Mouse (Mus musculus) kidney, postnatal 0 days (tissue): ENCODE measurements around the gene St6gal1. TPM values are rescaled to one million over a fixed set of nuclear protein-coding genes. Genes with fewer than 3 reads are reported as not detected.

ENCODE experiments used
- ATAC-seq: fragments of 200-750 bp; cut with Nextera tagmentation; replicated peaks from 2 replicates; pipeline ENCODE4 v1.8.0; 2017; ENCODE audit warnings: low read depth, moderate number of reproducible peaks, moderate TSS enrichment, moderate library complexity; ENCODE audit not compliant: low FRiP score
- DNase-seq: peaks from one replicate; pipeline ENCODE4 v3.0.0-alpha.2; 2016; ENCODE audit warnings: low spot score
- H3K27ac ChIP-seq: fragments of 300-500 bp; sonication (generic); 2 replicates; pipeline ENCODE4 v1.5.1; 2014; ENCODE audit warnings: mild to moderate bottlenecking
- H3K27me3 ChIP-seq: fragments of 300-500 bp; sonication (generic); 2 replicates; pipeline ENCODE4 v1.6.1; 2014; ENCODE audit warnings: low read length, mixed read lengths; ENCODE audit not compliant: insufficient read depth
- H3K36me3 ChIP-seq: fragments of 300-500 bp; sonication (generic); 2 replicates; pipeline ENCODE4 v1.6.1; 2014; ENCODE audit warnings: low read length, mixed read lengths; ENCODE audit not compliant: insufficient read depth
- H3K4me1 ChIP-seq: fragments of 300-500 bp; sonication (generic); replicated peaks from 2 replicates; pipeline ENCODE4 v1.6.1; 2014; ENCODE audit warnings: antibody characterized with exemption, low read length, mixed read lengths; ENCODE audit not compliant: insufficient read depth
- H3K4me2 ChIP-seq: fragments of 300-500 bp; sonication (generic); 2 replicates; pipeline ENCODE4 v1.6.1; 2014; ENCODE audit warnings: mild to moderate bottlenecking, low read length, moderate library complexity, mixed read lengths
- H3K4me3 ChIP-seq: fragments of 300-500 bp; sonication (generic); replicated peaks from 2 replicates; pipeline ENCODE4 v1.5.1; 2014; ENCODE audit warnings: low read depth, low read length
- H3K9ac ChIP-seq: fragments of 300-500 bp; sonication (generic); 2 replicates; pipeline ENCODE4 v1.6.1; 2014; ENCODE audit warnings: low read depth, low read length
- H3K9me3 ChIP-seq: fragments of 300-500 bp; sonication (generic); replicated peaks from 2 replicates; pipeline ENCODE4 v1.6.1; 2016; ENCODE audit warnings: low read length, inconsistent platforms, mixed read lengths
- CTCF ChIP-seq: IDR thresholded peaks from 2 replicates; pipeline ENCODE4 v1.5.1; 2016; ENCODE audit warnings: antibody characterized with exemption, low read depth, mild to moderate bottlenecking, moderate library complexity
- WGBS: fragments of 180-500 bp; shearing (Covaris S2); extraction: QIAGEN DNeasy Blood & Tissue Kit; methylation state at CpG from one replicate; pipeline ENCODE4 v1.1.7; 2014; 5-methylcytosine and 5-hydroxymethylcytosine counted together
- polyA plus RNA-seq: library from polyadenylated mRNA; unstranded; fragments of >200 nt; fragmentation: Nextera tagmentation; extraction: Ambion mirVana; gene quantifications from 2 replicates; pipeline ENCODE4 v1.2.1, GENCODE M21; 2015

St6gal1 gene
- polyA plus RNA-seq, 1 experiment from 2014 or later: 28.6 TPM

DNA sequence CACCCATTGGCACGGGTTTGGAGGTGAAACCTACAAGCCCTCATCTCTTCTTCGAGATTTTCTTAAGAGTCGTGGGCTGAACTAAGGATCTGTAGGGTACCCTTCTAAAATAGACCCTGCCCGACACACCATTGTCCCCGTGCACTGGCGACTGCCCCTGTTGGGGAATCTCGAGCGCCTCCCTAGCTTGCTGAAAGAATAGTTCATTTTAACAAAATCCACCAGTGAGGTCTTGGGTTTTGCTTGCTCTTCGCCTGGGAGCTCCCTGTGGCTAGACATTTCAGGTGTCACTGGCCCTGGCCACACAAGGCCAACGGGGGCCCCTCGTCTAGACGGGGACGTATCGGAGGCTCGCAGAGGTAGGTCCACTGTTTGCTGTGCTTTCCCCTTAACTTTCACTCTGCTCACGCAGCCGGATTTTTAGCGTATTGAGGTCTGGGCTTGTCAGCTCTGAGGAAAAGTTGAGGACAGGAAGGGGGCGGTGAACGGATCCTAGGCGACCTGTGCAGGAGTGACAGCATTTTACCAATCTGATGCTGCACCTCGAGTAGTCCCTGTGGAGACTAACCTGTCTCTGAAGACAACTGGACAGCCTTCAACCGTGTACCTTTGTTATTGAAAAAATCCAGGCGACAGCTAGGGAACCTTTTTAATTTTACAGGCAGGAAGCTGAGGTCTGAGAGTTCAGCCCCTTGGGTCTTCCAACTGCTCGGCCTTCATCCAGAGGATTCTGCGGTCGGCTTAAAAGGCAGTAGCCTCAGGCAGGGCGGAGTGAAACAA, 1.5 kb downstream of the St6gal1 start:
- Histone ChIP-seq H3K36me3 (no peaks in the 10 kb centered on the region), H3K9ac (peak overlapping the region; percentile 84), H3K9me3 (no peaks in the 10 kb centered on the region), H3K4me1 (peaks cover 13% of the 10 kb centered on the region; the same call in 1 of the 2 replicates), H3K4me2 (peak overlapping the region; percentile 96), H3K27me3 (no peaks in the 10 kb centered on the region), H3K27ac (peak overlapping the region; percentile 87), H3K4me3 (peak overlapping the region; percentile 83)
- DNase-seq (peak; percentile 79), ATAC-seq (peak; percentile 22; the same call in 1 of the 2 replicates)
- WGBS: under 1% methylated on average over 28 of the region's 28 CpGs
- peak; percentile 44 for TF ChIP-seq CTCF

DNA sequence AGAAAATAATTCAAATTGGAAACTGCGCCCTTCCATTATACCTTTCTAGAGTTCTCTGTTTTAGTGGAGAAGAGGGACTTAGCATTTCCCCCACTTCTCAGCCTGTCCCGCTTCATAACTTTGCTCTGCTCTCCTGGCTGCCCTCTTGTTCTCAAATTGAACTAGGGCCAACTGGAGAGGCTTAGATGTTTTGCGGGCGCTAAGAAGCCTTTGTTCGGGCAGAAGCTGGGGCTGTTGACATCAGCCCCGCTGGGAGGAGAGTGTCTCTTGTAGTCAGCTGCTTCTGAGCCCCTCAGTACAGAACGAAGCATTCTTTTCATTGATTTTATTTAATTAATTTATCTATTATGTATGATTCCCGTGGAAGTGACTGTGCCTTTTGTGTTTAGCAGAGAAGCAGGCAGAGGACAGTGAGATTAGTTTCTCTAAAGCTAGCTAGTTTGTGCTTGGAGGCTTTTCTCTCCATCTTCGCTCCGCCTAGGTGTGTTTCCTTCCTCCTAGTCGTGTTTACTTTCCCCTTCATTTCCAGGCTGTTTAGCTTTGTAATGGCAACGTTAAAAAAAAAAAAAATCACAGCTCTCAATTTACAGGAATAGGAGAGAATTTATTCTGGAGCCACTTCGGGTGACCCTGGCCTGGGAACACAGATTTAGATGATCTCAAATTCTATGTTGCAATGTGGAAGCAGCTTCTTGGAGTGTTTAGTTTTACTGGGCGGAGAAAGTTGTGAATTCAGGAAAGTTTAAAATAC, 2.2 kb downstream of the St6gal1 start:
- Histone ChIP-seq H3K4me2 (peak overlapping the region; percentile 96), H3K27ac (peak overlapping the region; percentile 87), H3K36me3 (no peaks in the 10 kb centered on the region), H3K4me3 (peak overlapping the region; percentile 83), H3K9me3 (no peaks in the 10 kb centered on the region), H3K4me1 (peaks cover 20% of the 10 kb centered on the region), H3K9ac (peak overlapping the region; percentile 84), H3K27me3 (no peaks in the 10 kb centered on the region)
- TF ChIP-seq CTCF: no peak
- 14% methylated on average over 14 of the region's 14 CpGs for WGBS
- ATAC-seq (no peak), DNase-seq (no peak)

DNA sequence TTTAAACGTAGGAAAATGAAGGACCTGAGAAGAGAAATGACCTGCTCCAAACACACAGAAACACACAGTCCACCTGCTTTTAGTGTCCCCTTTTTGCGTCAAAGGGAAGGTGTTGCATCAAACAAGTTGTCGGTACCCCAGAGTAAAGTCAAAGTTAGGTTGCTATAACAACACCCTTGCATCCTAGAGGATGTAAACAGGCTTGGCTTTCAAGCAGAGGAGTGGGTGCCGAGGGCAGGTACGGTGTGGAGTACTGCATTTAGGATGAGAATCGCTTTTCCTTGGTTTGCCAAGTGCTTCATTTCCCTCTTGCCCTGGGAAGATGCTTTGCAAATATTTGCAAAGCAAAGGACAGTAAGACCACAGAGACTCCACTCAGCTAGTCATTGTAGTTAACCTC, 3.3 kb downstream of the St6gal1 start:
- DNase-seq (no peak), ATAC-seq (no peak)
- no peak overlapping the region for H3K4me3 ChIP-seq
- TF ChIP-seq CTCF: no peak
- no peak overlapping the region for H3K4me2 ChIP-seq
- no peaks in the 10 kb centered on the region for H3K27me3 ChIP-seq
- no peaks in the 10 kb centered on the region for H3K9me3 ChIP-seq
- no peak overlapping the region for H3K9ac ChIP-seq
- no peak overlapping the region for H3K27ac ChIP-seq
- no peaks in the 10 kb centered on the region for H3K36me3 ChIP-seq
- WGBS: 54% methylated on average over 6 of the region's 6 CpGs
- peaks cover 28% of the 10 kb centered on the region for H3K4me1 ChIP-seq

DNA sequence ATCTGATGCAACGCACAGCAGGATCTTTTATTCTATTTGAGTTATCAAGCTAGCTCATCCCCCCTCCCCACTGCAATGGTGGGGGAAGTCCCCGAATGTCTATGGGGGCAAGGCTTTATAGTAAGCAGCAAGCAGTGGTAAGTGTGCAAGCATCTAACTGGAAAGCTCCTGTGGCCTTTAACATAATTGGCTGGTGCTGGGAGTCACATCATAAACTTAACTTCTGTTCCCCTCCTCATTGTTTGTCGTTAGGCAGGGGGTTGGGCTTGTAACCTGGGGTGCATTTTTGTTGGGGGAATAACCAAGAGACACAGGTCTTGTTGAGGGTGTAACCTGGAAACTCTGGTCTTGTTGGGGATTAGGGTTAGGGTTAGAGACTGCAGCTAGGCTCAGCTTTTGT, 3.9 kb downstream of the St6gal1 start:
- no peak for DNase-seq
- no peaks in the 10 kb centered on the region for H3K36me3 ChIP-seq
- no peak for TF ChIP-seq CTCF
- H3K4me1 ChIP-seq: peaks cover 29% of the 10 kb centered on the region
- no peaks in the 10 kb centered on the region for H3K27me3 ChIP-seq
- H3K27ac ChIP-seq: no peak overlapping the region
- no peaks in the 10 kb centered on the region for H3K9me3 ChIP-seq
- no peak for ATAC-seq
- H3K4me2 ChIP-seq: no peak overlapping the region
- 55% methylated on average over 3 of the region's 3 CpGs for WGBS
- H3K9ac ChIP-seq: no peak overlapping the region
- H3K4me3 ChIP-seq: no peak overlapping the region

DNA sequence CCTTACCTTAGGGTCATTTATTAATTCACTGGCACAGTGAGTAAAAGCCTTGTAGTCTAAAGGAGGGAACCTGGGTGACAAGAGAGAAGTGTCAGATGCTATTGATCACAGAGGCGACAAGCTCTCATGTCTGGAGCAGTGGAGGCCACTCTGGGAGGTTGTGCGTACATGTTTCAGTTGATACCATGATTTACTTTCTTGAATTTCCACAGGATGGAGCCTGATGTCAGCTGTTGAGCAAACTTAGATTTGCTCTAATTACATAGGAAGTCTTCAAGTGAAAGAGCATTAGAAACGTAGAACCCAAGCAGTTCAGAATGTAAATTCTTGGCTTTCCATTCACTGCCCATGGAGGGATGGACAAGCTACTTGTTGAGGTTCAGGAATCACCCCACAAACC, 5.4 kb downstream of the St6gal1 start:
- Histone ChIP-seq H3K4me1 (peaks cover 29% of the 10 kb centered on the region), H3K27ac (no peak overlapping the region), H3K27me3 (no peaks in the 10 kb centered on the region), H3K4me3 (no peak overlapping the region), H3K9ac (no peak overlapping the region), H3K36me3 (no peaks in the 10 kb centered on the region), H3K4me2 (no peak overlapping the region), H3K9me3 (no peaks in the 10 kb centered on the region)
- ATAC-seq: no peak
- WGBS: 61% methylated on average over 3 of the region's 3 CpGs
- peak; percentile 30; the same call in 1 of the 2 replicates for TF ChIP-seq CTCF
- no peak for DNase-seq

DNA sequence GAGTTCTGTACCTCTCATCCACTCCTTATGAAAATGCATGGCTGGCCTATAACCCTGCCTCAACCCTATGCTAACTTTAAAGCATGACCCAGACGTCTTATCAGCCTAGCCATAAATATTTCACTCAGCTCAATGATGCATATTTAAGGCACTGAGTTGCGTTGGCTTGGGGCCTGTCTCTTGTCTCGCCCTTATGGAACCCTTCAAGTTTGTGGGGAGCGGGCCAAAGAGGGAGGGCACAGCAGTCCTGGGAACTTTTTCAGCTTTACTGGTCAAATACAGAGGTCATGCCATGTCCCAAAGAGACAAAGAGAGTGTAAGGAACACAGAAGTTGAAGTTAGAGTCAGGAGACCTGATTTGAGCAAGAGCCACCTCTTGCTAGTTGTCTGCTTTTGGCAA, 6.6 kb downstream of the St6gal1 start:
- DNase-seq: no peak
- TF ChIP-seq CTCF: no peak
- Histone ChIP-seq H3K9me3 (no peaks in the 10 kb centered on the region), H3K9ac (no peak overlapping the region), H3K4me3 (no peak overlapping the region), H3K36me3 (no peaks in the 10 kb centered on the region), H3K27ac (no peak overlapping the region), H3K4me1 (peaks cover 27% of the 10 kb centered on the region), H3K27me3 (no peaks in the 10 kb centered on the region), H3K4me2 (0 out of 2 replicates have a peak overlapping the region, but pooled peaks have one; percentile 3)
- no peak for ATAC-seq
- 41% methylated on average over 4 of the region's 4 CpGs for WGBS
